Mouse (Mus musculus): ENCODE measurements at regions not wholly inside any gene's neighbourhood (a gene's known extent, or its start where the extent isn't known, plus 50 kb on each side); places are given as distances from the start of the nearest gene placed in this dataset.

DNA sequence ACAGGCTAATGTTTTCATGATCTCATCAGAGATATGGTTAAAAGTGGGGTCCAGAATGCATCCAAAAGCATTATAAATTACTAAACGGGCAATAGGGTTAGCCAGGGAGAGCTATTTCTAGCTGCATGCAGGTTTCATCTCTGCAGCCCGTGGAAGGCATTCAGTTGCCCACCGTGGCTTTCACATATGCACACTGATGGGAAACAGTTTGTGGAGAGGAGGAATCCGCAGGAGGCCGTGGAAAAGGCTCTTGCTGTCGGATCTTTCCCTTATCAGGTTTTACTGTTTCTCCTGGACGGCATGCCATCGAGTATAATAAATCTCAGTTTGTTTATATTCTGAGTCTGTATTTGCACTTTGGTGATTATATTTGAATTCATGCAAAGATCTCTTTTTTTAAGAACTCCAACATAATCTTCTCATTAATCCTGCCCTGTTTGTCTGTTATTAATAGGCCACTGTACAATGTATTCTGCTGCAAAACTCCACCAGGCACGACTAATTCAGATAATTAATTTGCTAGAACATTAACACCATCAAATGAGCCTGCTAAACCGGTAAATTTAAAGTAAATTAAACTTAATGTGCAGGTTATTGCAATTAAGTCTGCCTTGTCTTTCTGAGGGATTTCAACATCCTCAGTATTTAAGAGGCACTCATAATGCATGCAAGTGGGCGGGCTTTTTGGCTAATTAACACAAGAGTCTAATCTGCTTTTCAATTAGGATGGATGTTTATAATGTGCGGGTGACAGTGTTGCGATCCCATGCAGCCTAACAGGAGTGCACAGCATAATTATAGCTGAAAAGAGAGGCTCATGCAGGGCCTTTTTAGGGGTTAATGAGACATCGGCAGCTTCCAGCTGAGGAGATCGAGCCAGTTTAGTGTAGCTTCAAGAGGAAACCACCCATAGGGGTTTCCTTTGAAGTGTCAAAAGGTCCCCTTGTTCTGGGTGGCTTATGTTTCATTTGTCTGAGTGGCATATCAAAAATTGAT is 170.2 kb downstream of the Pou4f1 start:
- no peak overlapping the region for H3K4me2 ChIP-seq
- H3K4me3 ChIP-seq (replicated peaks), result no peak overlapping the region
- 0 out of 2 replicates have a peak, but pooled peaks cover 3% of the 10 kb centered on the region for H3K4me1 ChIP-seq
- H3K36me3 ChIP-seq, result no peaks in the 10 kb centered on the region
- 39% methylated on average over 15 of the region's 15 CpGs for WGBS
- H3K27ac ChIP-seq, result no peak overlapping the region
- H3K9me3 ChIP-seq (replicated peaks), result no peaks in the 10 kb centered on the region
- no peak for ATAC-seq (replicated peaks; ENCODE audit: low FRiP score)
- no peak overlapping the region for H3K9ac ChIP-seq
- no peaks in the 10 kb centered on the region for H3K27me3 ChIP-seq

DNA sequence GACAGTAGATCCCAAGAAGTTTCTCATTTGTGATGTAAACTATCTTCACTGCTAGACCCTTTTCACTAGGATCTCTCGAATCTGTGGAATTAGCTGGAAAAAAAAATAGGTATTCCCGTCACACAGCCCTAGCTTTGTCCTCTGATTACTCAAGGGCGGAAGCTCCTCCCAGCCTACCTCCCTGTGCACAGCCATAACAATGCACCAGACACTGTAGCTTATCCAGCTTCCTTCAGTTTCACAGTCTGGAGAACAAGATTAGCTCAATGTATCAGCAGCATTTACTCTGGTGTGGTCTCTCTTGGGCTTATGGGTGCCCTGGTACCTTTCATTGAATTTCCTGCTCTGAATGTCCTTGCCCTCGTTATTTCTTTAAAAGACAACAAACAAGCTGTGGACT is 174.0 kb downstream of the Pou4f1 start:
- peak; percentile 86 for ATAC-seq (replicated peaks; ENCODE audit: low FRiP score)
- Histone ChIP-seq H3K27me3 (no peaks in the 10 kb centered on the region), H3K36me3 (no peaks in the 10 kb centered on the region), H3K4me1 (0 out of 2 replicates have a peak, but pooled peaks cover 3% of the 10 kb centered on the region), H3K4me3 (replicated peaks) (no peak overlapping the region), H3K9ac (no peak overlapping the region), H3K27ac (no peak overlapping the region), H3K4me2 (no peak overlapping the region), H3K9me3 (replicated peaks) (no peaks in the 10 kb centered on the region)
- 47% methylated on average over 4 of the region's 4 CpGs for WGBS

DNA sequence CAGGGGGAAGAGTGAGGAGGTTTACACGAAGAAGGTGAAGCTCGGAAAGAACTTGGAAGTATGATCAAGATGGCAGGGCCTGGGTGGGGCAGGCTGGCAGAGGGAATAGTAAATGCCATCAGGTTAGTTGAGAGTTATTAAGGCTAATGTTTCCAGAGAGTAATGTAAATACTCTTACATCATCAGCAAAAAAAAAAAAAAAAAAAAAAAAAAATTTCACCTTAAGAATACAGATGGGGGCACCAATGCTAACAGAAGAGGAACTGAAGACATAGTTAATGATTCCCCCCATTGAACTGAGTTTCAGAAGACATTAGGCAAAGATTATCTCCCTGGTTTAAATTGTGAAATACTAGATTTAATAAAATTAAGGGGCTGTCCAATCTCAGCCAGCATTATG is 174.7 kb downstream of the Pou4f1 start:
- no peak for ATAC-seq (replicated peaks; ENCODE audit: low FRiP score)
- Histone ChIP-seq H3K4me3 (replicated peaks) (no peak overlapping the region), H3K9ac (no peak overlapping the region), H3K27ac (no peak overlapping the region), H3K4me1 (0 out of 2 replicates have a peak, but pooled peaks cover 3% of the 10 kb centered on the region), H3K27me3 (no peaks in the 10 kb centered on the region), H3K9me3 (replicated peaks) (no peaks in the 10 kb centered on the region), H3K4me2 (no peak overlapping the region), H3K36me3 (no peaks in the 10 kb centered on the region)
- WGBS, result 91% methylated on average over 2 of the region's 2 CpGs

DNA sequence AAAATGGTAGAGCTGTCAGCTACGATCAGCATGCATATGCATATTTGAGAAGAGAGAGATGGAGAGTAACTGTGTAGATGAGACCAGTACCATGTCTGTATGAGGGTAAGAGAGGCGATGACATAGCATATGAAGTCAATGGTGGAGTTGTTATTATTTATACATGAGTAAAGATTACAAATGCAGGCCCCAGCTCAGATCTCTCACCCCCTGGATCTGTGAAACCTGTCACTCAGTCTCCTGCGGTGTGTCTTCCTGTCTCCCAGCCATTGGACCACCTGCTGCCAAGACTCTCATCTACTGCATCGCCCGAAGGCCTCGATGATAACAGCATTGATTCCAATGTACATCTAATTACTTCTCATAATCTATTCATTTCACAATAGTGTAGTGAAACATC is 187.4 kb downstream of the Pou4f1 start:
- Histone ChIP-seq H3K4me2 (no peak overlapping the region), H3K27ac (no peak overlapping the region), H3K4me3 (replicated peaks) (no peak overlapping the region), H3K4me1 (no peaks in the 10 kb centered on the region), H3K36me3 (no peaks in the 10 kb centered on the region), H3K9me3 (replicated peaks) (no peaks in the 10 kb centered on the region), H3K27me3 (no peaks in the 10 kb centered on the region), H3K9ac (no peak overlapping the region)
- ATAC-seq (replicated peaks; ENCODE audit: low FRiP score), result no peak
- 91% methylated on average over 6 of the region's 6 CpGs for WGBS

DNA sequence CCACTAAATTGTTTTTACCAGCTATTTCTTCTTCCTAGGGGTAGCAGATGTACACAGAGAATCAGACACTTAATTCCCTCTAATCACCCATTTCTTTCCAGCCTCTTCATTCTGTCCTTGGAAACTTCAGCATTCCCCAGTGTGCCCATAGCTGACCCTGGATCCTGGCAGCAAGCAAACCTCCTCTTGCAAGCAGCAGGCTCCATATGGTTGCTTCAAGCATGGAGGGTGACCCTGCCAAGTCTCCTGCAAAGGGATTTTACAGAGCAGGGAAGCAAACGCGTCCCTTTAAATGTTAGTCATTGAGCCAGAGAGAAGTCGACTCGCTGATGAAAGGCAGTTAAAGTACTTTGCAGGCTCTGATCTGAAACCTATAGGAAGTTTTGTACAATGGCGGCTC is 187.9 kb downstream of the Pou4f1 start:
- Histone ChIP-seq H3K9me3 (replicated peaks) (no peaks in the 10 kb centered on the region), H3K27ac (no peak overlapping the region), H3K4me1 (no peaks in the 10 kb centered on the region), H3K27me3 (no peaks in the 10 kb centered on the region), H3K4me2 (no peak overlapping the region), H3K9ac (no peak overlapping the region), H3K4me3 (replicated peaks) (no peak overlapping the region), H3K36me3 (no peaks in the 10 kb centered on the region)
- WGBS, result 76% methylated on average over 5 of the region's 5 CpGs
- ATAC-seq (replicated peaks; ENCODE audit: low FRiP score), result no peak

DNA sequence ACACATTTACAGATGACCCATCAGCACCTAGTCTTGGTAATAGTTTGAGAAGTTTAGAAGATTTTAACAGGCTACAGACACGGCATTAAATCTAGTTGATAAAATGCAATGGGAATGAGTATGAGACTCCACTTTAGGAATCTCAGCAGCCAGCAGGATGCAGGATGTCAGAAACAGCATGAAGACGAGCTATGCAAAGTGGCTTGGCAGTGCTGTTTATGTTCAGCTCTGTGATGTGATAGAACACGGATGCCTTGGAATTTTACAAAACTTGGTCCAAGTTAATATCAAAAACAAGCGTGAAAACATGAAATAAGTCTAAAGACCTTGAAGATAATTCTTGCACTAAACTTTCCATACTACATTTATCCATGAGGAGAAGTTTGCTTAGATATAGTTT is 193.0 kb downstream of the Pou4f1 start:
- H3K27me3 ChIP-seq, result no peaks in the 10 kb centered on the region
- no peak overlapping the region for H3K4me2 ChIP-seq
- H3K9me3 ChIP-seq (replicated peaks), result no peaks in the 10 kb centered on the region
- no peaks in the 10 kb centered on the region for H3K36me3 ChIP-seq
- WGBS, result 78% methylated on average over 4 of the region's 4 CpGs
- no peak for ATAC-seq (replicated peaks; ENCODE audit: low FRiP score)
- no peaks in the 10 kb centered on the region for H3K4me1 ChIP-seq
- no peak overlapping the region for H3K9ac ChIP-seq
- no peak overlapping the region for H3K4me3 ChIP-seq (replicated peaks)
- no peak overlapping the region for H3K27ac ChIP-seq

DNA sequence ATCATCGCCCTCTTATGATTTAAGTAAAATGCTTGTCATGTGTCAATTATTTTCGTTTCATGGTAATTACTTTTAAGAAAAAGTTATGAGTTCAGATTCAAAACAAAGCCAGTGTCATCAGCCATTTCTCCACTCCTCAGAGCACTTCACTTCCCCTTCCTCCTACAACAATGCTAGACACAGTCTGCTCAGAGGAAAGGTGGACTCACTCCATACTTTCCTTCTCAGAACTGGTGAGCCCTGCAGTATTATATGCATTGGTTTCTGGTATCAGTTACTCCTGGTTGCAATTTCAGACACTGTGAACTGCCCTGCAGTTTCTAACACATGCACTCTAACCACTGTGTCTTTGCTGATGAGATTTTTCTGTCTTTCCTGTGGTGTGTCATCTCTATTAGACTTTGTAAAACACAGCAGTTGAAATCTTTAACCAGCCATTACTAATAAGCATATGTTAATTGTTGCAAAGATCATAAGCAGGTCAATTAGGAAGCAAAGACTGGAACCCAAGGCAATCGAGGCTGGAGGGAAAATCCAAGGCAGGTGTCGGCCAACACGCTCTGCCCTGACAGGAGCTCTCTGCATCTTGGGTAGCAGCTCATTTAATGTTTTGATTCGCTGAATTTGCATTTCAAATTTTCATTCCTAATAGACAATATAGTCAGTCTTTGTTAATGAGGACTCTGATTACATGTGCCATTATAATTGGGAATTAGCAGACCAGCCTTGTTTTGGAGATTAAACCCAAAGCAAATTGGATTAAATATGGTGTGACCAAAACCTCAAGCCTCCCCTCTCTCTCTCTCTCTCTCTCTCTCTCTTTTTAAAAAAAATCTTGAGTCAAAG is 202.7 kb downstream of the Pou4f1 start:
- Histone ChIP-seq H3K36me3 (no peaks in the 10 kb centered on the region), H3K4me1 (no peaks in the 10 kb centered on the region), H3K9ac (no peak overlapping the region), H3K27me3 (no peaks in the 10 kb centered on the region), H3K4me2 (no peak overlapping the region), H3K4me3 (replicated peaks) (no peak overlapping the region), H3K9me3 (replicated peaks) (no peaks in the 10 kb centered on the region), H3K27ac (no peak overlapping the region)
- WGBS, result 82% methylated on average over 6 of the region's 6 CpGs
- no peak for ATAC-seq (replicated peaks; ENCODE audit: low FRiP score)

DNA sequence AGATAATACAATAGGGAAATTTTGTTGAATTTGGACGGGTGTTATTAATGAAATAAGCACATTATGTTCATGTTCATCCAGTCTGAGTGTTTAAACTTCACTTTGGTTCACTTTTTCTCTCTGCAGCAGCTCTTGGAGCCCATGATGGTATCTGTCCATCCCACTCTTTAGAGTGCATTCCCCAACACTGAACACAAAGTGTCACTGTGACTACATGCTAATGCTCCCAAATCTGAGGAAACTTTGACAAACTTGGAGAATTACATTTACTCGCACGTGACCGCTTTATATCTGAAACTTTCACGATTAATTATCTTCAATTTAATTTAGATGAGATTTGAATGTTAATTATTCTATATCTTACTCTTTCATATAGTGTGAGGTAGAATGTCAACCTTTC is 250.8 kb downstream of the Pou4f1 start:
- Histone ChIP-seq H3K27ac (no peak overlapping the region), H3K9me3 (replicated peaks) (no peaks in the 10 kb centered on the region), H3K9ac (no peak overlapping the region), H3K4me3 (replicated peaks) (no peak overlapping the region), H3K4me1 (no peaks in the 10 kb centered on the region), H3K27me3 (no peaks in the 10 kb centered on the region), H3K36me3 (no peaks in the 10 kb centered on the region), H3K4me2 (no peak overlapping the region)
- no peak for ATAC-seq (replicated peaks; ENCODE audit: low FRiP score)
- 83% methylated on average over 5 of the region's 5 CpGs for WGBS

DNA sequence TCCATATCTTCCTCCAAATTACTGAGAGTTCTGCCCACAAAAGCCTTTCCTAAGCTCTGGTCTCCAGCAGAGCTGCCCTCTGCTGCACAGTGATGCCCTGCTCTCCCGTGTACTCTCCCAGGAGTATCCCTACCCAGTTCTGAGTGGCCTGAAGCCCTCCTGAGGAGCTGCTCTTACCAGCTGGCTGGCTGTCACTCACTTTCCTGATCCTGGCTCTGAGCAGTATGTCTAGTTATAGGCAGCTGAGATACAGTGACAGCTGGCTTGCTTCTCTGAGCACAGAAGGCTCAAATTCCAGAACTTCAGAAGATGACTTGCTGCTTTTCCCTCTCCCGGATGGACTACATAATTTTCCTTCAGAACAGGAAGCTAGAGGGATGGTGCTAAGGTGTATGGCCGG is 257.1 kb downstream of the Pou4f1 start:
- 37% methylated on average over 3 of the region's 3 CpGs for WGBS
- ATAC-seq (replicated peaks; ENCODE audit: low FRiP score), result peak; percentile 40; the same call in 1 of the 2 replicates
- H3K9ac ChIP-seq, result no peak overlapping the region
- no peak overlapping the region for H3K4me2 ChIP-seq
- no peak overlapping the region for H3K4me3 ChIP-seq (replicated peaks)
- H3K4me1 ChIP-seq, result peaks cover 6% of the 10 kb centered on the region; the same call in 1 of the 2 replicates
- H3K27me3 ChIP-seq, result no peaks in the 10 kb centered on the region
- H3K36me3 ChIP-seq, result no peaks in the 10 kb centered on the region
- H3K27ac ChIP-seq, result no peak overlapping the region
- no peaks in the 10 kb centered on the region for H3K9me3 ChIP-seq (replicated peaks)

DNA sequence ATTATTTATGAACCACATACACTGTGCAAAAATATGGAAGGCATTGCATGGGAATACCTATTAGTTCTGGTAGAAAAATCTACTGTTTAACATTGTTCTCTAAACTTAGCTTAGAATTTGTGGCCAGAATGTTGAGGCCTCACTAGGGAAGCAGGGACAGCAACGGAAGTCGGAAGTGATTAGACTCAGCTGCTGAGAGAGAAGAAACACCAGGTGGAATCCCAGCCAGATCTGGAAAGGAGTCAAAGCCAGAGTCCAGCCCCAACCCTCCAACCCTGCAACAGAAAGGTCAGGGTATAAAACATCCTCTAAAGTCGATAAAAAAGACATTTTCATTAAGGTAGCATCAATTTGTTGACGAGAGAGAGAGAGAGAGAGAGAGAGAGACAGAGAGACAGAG is 258.9 kb downstream of the Pou4f1 start:
- H3K9me3 ChIP-seq (replicated peaks), result no peaks in the 10 kb centered on the region
- H3K4me2 ChIP-seq, result no peak overlapping the region
- 54% methylated on average over 4 of the region's 4 CpGs for WGBS
- H3K27me3 ChIP-seq, result no peaks in the 10 kb centered on the region
- 0 out of 2 replicates have a peak overlapping the region, but pooled peaks have one; percentile 32 for H3K27ac ChIP-seq
- ATAC-seq (replicated peaks; ENCODE audit: low FRiP score), result peak; percentile 73
- H3K9ac ChIP-seq, result no peak overlapping the region
- no peaks in the 10 kb centered on the region for H3K36me3 ChIP-seq
- peaks cover 6% of the 10 kb centered on the region; the same call in 1 of the 2 replicates for H3K4me1 ChIP-seq
- H3K4me3 ChIP-seq (replicated peaks), result no peak overlapping the region

DNA sequence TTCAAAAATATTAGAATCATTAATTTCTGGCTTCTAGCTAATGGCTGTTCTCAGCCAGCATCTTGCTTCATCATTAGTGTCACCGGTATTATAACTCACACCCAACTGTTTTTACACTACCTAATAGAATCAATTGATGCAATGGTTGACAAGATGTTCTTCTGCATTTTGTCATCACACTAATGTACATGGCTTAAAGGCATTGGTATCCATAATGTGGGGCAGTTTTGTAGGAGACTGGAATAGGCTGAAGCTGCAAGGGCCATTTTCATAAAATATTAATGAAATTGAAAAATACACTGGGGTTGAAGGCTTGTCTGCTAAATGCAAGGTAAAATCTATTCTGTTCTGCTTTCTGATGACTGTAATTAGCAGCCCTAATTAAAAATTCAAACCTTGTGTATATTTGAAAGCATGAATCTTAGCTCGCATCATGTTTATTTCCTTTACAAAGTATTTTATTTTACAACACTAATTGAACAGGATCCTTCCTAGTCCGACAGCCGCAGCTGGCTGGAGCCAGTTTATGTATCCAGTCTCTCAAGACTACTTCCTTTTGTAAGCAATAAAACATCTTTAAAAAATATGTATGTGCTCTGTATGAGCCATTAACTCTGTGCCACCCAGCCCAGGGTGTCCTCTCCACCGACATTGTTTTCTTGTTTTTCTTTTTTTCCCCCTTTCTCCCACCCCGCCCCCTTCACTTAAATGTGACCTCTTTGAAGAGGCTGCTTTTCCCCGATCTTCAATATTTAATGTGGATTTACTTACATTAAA is 259.6 kb downstream of the Pou4f1 start:
- peak; percentile 31; the same call in 1 of the 2 replicates for ATAC-seq (replicated peaks; ENCODE audit: low FRiP score)
- Histone ChIP-seq H3K4me3 (replicated peaks) (no peak overlapping the region), H3K36me3 (no peaks in the 10 kb centered on the region), H3K9me3 (replicated peaks) (no peaks in the 10 kb centered on the region), H3K27me3 (no peaks in the 10 kb centered on the region), H3K9ac (no peak overlapping the region), H3K4me2 (no peak overlapping the region), H3K27ac (0 out of 2 replicates have a peak overlapping the region, but pooled peaks have one; percentile 32), H3K4me1 (peaks cover 6% of the 10 kb centered on the region; the same call in 1 of the 2 replicates)
- 67% methylated on average over 7 of the region's 7 CpGs for WGBS

All from kidney, embryonic 15.5 days (tissue).